Mouse (Mus musculus): ENCODE results near the gene Cdh22.

Cdh22 gene

DNA sequence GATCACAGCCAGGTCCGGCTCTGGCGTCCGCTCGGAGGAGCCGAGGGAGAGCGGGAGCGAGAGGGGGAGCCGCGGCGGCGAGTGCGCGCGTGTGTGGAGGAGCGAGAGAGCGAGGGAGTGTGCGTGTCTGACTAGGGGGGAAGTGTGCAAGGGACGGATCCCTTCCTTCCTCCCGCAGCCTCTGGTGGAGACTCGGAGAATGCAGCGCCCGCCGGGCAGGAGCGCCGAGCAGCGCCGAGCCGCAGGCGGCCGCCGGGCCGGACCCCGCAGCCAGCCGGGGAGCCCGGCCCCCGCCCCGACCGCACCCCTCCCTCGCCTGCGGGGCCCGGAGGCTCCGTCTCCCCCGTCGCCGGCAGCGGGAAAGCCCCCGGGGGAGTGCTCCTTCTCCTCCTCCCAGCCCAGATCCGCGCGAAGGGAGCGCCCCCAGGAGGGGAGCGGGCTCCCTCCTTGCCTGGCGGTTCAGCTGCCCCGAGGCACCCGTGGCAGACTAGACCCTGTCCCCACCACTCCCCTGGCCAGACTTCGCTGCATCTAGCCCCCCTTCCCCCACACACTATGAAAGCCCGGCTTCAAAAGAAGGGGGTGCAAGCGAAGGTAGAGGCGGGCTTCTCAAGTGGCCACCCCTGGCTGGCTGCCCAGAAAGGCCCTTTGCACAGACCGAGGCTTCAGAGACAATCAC, at the start of gene Cdh22:
Gene Cdh22 (minus strand): TSS at position 241 of the 679 bp plus-strand sequence.
- CTCF ChIA-PET: interaction anchor here in 3 of 4 experiments (0.5 to 1.3 kb wide), 11 partner anchors 12 to 222 kb away, joined by 3 to 12 read pairs (median 3); no protein-coding TSS in a partner anchor
- POLR2A ChIA-PET: interaction anchor here in 3 of 4 experiments (0.6 to 1.4 kb wide), 3 partner anchors 11 to 93 kb away, joined by 3 read pairs; no protein-coding TSS in a partner anchor

DNA sequence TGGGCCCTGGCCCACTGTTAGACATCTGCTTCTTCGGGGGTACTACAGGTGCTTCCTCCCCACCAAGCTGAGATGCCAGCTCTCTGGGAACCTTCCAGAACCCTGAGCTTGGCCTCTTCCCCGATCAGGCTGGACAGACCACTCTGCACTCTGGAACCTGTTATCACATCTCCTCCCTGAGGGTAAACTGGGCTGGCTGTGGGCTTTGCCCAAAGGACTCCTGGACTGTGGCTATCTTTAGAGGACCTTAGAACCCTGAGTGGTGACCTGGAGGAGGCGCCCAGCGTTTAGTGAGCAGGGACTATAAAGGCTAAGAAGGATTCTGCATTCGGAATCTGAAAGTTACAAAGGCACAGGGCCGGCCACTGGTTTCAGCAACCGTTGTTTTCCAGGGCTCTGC, 49.7 kb upstream of the Cdh22 start:
- ChIA-PET POLR2A (no interaction called here), CTCF (interaction anchor here in 1 of 4 experiments (0.5 kb wide), 1 partner anchor 731 kb away, joined by 3 read pairs; no protein-coding TSS in a partner anchor)

DNA sequence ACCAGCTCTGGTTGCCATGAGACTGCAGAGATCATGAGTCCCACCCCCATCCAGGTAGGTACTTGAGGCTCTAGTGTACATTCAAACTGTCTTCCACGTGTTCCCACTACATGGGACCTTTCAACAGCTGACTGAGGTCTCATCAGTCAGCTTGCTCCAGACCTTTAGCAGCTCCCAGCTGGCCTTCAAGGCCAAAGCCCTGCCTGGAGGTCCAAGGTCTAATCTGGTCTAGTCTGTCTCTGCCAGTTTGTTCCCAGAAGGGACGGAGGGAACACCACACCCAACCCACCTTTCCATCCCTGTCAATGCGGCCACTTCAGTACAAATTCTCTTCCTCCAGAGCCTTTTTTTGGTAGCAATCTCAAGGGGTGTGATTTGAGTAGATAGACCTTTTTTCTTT, 49.0 kb upstream of the Cdh22 start:
- ChIA-PET POLR2A (interaction anchor here in 3 of 4 experiments (0.5 to 2.0 kb wide), 6 partner anchors 12 to 652 kb away, joined by 3 to 6 read pairs (median 4); partner anchors contain the start of gene Trp53rka (in 1 of the 3)), CTCF (interaction anchor here in 1 of 4 experiments (0.6 kb wide), 1 partner anchor 171 kb away, joined by 3 read pairs; no protein-coding TSS in a partner anchor)

DNA sequence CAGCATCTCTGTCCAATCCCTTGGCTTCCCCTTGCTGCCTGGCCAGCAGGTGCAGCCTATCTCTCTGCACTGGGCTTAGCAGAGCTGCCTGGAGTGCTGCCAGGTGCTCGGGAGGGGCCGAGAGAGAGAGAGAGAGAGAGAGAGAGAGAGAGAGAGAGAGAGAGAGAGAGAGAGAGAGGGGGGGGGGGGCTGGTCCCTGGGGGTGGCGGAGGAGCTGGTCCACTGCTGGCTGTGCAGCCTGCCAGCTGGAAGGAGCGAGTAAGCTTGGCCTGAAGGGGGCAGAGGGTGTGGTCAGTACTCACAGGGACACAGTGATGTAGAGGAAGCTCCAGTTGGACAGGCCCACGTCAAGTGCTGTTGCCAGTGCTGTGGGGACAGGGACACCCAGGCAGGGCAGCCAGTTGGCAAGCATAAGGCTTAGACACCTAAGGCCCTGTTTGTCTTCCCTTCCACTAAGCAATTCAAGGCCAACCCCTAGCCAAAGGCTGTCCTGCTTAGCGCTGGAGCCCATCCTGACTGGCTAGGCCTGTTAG, 47.2 kb upstream of the Cdh22 start:
- CTCF ChIA-PET: interaction anchor here in 1 of 4 experiments (0.5 to 0.6 kb wide), 3 partner anchors 94 to 610 kb away, joined by 3 to 4 read pairs (median 3); no protein-coding TSS in a partner anchor
- POLR2A ChIA-PET: interaction anchor here in 1 of 4 experiments (0.8 to 2.0 kb wide), 2 partner anchors 26 to 220 kb away, joined by 4 to 6 read pairs; no protein-coding TSS in a partner anchor

DNA sequence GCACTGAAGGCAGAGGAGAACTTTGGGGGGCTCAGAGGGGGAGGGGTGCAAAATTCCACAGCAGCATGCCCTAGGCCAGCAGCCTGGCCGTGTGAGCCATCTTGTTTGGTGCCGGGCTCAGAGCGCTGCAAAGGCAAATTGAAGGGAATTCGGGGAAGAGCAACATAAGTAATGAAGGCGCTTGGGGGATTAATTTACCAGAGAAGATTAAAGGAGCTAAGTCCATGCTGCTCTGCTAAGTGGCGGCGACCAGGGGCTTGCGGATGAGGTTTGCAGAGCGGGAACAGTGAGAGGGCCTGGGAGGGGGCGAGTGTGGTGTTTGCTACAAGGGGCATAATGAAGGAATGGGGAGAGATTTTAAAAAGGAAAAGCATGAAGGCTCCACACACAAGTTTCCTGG, 44.7 kb upstream of the Cdh22 start:
- POLR2A ChIA-PET: interaction anchor here in 1 of 4 experiments (0.5 to 1.3 kb wide), 3 partner anchors 8 to 219 kb away, joined by 3 to 5 read pairs (median 4); partner anchors contain the start of gene Slc35c2
- CTCF ChIA-PET: no interaction called here

DNA sequence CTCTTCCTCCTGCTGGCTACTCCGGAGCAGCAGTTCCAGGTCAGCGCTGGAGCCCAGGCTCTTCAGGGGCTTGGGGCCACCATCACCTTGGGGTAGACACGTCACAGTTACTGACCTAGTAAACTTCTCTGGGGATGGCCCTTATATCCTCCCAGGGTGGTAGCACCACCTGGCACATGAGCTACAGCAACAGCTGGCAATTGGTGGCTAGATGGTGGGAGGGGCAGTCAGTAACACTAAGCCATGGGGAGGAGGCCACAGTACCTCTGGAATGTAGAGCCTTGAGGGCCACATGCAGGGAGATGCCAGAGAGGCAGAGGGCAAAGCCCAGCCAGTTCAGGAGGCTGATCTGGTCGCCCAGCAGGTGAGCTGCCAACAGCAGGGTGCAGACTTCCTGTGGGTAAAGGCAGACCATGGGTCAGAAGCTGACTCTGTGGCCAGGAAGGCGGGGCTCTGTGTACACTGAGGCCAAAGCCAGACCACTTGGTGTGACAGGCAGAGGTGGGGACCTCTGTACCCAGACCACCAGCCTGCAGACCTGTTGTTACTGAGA, 42.6 kb upstream of the Cdh22 start:
- ChIA-PET POLR2A (interaction anchor here in 2 of 4 experiments (0.7 to 1.5 kb wide), 2 partner anchors 10 to 181 kb away, joined by 3 read pairs; partner anchors contain the start of gene Slc35c2 (in 1 of the 2)), CTCF (interaction anchor here in 3 of 4 experiments (0.8 to 3.6 kb wide), 5 partner anchors 9 to 203 kb away, joined by 3 to 15 read pairs (median 10); no protein-coding TSS in a partner anchor)

DNA sequence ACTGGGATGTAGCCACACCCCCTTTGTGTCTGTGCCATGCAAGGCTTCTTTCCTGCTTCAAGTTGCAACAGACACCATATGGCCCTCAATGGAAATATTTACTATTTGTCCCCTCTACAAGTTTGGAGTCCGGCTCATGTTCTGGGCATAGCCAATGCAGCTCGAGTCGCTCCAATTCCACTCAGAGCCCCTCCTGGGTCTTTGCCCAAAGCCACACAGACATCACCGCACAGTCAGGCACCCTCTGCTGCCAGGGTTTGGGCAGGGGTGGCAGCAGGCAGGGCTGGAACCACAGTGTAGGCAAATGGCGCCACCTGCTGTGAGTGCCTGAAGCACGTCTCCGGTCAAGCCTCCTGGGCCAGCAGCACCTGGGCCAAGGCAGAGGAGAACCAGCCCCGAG, 41.2 kb upstream of the Cdh22 start:
- CTCF ChIA-PET: interaction anchor here in 3 of 4 experiments (0.7 to 3.6 kb wide), 6 partner anchors 15 to 211 kb away, joined by 3 to 15 read pairs (median 8); no protein-coding TSS in a partner anchor
- POLR2A ChIA-PET: interaction anchor here in 2 of 4 experiments (1.1 to 1.2 kb wide), 2 partner anchors 12 kb away, joined by 3 read pairs; partner anchors contain the start of gene Slc35c2 (in 2 of the 2)

DNA sequence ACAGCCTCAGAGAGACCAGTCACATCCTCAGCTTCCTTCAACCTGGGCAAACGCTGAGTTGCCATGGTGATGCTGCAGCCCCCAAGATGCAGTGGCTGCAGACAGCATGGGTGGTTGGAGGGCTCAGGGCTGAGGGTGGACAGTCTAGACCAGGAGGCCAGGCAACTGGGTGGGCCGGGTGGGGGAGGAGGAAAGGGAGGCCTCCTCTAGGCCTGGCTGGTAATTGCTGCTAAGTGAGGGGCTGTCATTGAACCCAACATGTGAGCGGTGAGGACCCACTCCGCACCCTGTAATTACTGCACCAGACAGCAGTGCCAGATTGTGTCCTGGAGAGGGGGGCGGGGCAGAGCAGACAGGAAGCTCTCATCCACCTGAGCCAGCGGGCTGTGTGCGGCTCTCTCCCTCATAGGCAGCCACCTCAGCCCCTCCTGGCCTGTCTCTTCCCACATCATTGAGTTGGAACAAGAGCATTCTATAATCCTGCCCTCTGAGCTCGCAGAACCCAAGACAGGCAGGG, 40.5 kb upstream of the Cdh22 start:
- ChIA-PET CTCF (interaction anchor here (0.6 to 3.6 kb wide), 7 partner anchors 15 to 212 kb away, joined by 3 to 15 read pairs (median 8); no protein-coding TSS in a partner anchor), POLR2A (interaction anchor here in 3 of 4 experiments (0.7 to 1.2 kb wide), 3 partner anchors 12 to 139 kb away, joined by 3 read pairs; partner anchors contain the start of gene Slc35c2 (in 2 of the 3))

DNA sequence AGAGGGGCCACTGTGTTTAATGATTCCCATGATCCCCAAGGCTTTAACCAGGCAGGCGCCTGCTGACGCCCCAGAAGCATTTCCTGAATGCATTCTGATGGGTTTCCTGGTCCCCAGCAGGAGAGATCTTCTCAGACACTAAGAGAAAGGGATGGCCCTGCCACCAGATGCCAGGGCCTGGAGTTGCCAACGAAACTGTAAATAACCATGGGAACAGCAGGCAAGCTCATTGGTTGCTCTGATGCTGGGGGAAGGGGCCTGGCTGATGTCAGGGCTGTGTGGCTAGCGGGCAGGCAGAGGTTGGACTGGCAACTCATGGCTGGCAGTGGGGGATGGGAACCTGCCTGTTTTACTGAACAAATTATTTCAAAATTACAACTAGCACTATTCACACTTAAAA, 38.9 kb upstream of the Cdh22 start:
- POLR2A ChIA-PET: no interaction called here
- CTCF ChIA-PET: interaction anchor here in 1 of 4 experiments (1.0 kb wide), 1 partner anchor 199 kb away, joined by 3 read pairs; no protein-coding TSS in a partner anchor

DNA sequence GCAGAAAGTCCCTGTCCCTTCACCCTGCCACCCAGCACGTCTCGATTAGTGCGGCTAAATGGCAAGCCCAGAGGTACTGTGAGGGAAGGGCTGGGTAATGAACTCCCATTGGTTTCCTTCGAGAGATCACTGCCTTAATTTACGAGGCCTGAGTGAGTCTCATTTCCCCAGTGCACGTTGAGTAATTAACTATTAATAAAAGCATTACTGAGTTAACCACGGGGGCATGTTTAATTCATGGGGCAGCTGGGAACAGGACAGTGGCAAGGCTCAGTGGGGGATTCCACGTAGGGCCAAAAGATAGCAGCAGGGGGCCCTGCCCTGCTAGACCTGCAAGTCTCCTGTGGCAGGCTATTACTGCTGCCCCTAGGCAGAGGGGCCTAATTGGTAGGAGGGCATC, 36.7 kb upstream of the Cdh22 start:
- POLR2A ChIA-PET: no interaction called here

DNA sequence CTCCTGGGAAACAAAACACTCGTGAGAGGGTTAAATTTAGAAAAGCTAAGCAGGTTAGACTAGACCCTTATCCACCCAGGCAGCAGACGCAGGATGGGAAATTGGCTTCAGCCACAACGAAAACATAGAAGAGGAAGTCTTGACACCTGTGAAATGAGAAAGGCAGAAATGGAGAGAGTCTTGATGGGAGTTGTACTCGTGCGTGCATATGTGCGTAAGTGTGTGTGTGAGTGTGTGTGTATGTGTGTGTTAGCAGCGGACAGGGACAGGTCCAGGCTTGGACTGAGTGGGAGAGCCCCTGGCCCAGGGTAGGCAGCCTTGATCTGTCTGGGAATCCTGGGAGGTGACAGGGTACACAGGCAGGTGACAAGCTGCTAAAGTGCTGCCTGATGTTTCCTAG, 36.2 kb upstream of the Cdh22 start:
- ChIA-PET POLR2A (no interaction called here), CTCF (interaction anchor here in 2 of 4 experiments (0.6 to 1.5 kb wide), 2 partner anchors 196 to 321 kb away, joined by 3 to 6 read pairs; no protein-coding TSS in a partner anchor)

More for the DNA sequence above, 36.7 kb upstream of the Cdh22 start:
- CTCF ChIA-PET: interaction anchor here in 2 of 4 experiments (0.8 to 1.5 kb wide), 2 partner anchors 41 to 197 kb away, joined by 3 to 6 read pairs; no protein-coding TSS in a partner anchor

DNA sequence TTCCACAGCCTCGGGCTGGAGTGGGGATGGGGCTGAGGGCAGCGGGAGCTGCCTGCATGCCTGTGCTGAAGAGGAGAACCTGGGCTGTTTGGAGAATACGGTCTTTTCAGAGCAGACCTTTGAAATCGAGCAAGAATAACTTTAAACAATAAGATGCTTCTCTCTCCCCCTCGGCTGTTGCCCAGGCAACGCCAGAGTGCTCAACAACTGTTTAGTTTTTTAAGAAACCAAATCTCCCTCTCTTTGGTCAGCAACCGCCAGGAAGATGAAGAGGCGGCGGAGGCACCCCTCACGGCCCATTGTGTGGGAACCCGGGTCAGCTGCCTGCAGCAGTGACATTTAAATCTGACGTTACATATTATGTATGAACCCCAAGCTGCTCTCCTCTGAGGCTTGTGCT, 32.1 kb upstream of the Cdh22 start:
- CTCF ChIA-PET: interaction anchor here in 1 of 4 experiments (0.9 kb wide), 1 partner anchor 192 kb away, joined by 3 read pairs; no protein-coding TSS in a partner anchor
- POLR2A ChIA-PET: no interaction called here

DNA sequence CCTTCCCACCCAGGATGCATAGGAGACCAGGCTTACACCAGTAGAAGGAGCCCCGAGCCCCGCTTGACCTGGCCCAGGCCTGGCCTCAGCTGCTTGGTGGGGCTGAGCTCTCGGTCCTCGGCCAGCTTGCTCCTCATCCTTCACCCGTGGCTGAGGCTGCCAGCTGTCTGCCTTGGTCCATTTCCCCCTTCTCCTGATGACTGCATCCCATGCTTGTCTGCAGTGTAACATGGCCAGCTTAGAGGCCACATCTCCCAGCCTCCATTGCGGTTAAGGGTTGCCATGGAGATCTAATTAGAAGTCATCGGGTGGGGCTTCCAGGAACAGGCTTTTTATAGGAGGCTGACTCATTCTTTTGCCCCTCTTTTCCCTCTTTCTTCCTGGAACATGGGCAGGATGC, 29.2 kb upstream of the Cdh22 start:
- ChIA-PET CTCF (no interaction called here), POLR2A (interaction anchor here in 1 of 4 experiments (0.5 kb wide), 1 partner anchor 280 kb away, joined by 4 read pairs; no protein-coding TSS in a partner anchor)

DNA sequence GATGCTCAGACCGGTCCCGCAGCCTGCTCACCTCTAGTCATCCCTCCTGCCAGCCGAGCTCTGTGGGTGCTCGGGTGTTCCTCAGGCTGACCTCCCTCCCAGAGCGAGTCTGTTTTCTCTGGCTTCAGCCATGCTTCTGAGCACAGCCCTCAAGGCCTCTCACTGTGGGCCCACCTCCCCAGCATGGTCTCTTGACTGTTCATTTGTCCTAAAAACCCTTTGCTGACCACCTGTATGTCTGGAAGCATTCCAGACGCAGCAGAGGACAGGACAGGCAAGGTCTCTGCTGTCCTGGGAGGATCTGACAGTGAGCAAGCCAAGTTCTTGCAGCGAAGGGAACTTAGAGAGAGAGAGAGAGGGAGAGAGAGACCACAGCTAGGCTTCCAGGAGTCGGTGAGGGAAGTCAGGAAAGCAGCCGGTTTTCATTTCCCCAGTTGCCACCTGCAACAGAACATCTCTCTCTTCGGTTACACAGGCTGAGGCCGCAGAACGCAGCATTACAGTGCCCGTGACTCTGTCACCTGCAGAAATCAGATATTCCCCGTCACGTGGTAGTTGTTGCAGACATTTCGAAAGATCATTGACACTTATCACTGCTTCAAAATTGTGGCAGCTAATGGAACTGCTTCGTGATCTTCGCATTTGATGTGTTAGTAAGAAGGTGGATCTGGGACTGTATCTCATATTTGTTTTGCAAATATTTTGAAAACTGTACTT, 27.8 kb upstream of the Cdh22 start:
- ChIA-PET CTCF (interaction anchor here in 3 of 4 experiments (0.6 to 1.0 kb wide), 3 partner anchors 187 to 226 kb away, joined by 3 to 4 read pairs (median 3); no protein-coding TSS in a partner anchor), POLR2A (interaction anchor here in 2 of 4 experiments (0.6 to 1.2 kb wide), 3 partner anchors 10 to 183 kb away, joined by 3 to 4 read pairs (median 3); partner anchors contain the start of gene Slc35c2 (in 1 of the 2))

DNA sequence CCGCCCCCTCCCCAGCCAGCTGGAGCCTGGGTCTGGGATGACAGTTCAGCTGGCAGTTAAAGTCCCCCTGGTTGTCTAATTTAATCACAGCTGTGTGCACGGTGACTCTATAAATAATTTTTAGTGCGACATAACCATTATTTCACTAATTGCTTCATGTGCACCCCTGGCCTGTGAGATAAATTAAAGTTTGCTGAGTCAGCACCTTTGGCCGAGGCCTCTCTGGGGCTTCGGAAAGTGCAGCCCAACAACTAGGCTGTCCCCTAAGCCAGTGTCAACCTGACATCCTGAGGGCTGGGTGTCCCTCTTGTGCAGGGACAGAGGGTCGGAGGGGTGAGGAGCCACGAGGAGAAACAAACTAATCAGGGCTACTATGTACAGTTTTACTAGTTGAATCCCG, 25.2 kb upstream of the Cdh22 start:
- CTCF ChIA-PET: interaction anchor here in 1 of 4 experiments (0.8 kb wide), 1 partner anchor 16 kb away, joined by 3 read pairs; no protein-coding TSS in a partner anchor
- POLR2A ChIA-PET: no interaction called here

DNA sequence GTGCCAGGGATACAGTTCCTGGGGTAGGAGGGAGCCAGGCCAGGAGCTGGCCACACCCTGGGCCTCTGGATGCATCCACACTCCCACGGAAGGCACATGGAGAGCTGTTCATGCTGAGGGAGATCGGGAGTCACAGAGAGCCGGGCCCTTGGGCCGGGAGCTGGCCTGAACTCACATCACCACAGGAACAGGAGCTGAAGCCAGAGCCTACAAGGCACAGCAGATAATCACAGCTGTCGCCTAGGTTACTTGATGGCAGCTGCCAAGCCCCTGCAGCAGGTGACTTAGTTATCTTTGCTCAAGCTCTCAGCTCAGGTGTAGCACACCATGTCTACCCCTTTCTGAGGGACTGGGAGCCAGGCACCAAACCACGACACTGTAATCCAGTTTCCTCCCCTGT, 23.7 kb upstream of the Cdh22 start:
- CTCF ChIA-PET: interaction anchor here in 2 of 4 experiments (0.6 to 1.5 kb wide), 3 partner anchors 79 to 183 kb away, joined by 3 to 4 read pairs (median 3); no protein-coding TSS in a partner anchor
- POLR2A ChIA-PET: no interaction called here

DNA sequence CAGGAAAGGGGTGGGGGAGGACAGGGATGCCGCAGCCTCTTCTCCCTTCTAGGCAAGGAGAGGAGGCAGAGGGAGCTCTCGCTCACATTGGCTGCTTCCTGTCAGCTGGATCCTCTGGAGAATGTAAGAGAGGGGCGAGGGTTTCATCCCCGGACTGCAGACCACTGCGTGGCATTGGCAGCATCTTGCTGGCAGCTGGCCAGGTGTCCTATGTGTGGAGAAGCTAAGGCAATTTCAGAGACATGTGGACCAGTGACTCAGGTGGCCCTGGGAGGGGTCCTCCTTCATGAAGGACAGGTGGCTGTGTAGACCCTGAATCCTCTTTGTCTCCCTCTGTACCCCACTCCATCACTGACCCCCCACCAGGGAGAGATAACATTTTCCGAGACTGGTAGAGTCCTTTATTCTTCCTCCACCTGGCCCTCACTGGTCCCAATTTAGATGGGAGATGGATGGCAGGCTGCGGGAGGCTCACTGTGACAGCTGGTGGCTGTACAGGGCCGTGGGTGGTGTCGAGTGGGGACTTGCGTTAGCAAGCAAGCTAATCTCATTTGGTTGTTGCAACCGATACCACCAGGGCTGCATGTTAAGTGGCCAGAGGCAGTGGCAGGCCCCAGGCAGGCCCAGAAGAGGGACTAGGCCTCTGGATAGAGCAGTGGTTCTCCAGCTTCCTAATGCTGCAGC, 22.6 kb upstream of the Cdh22 start:
- ChIA-PET POLR2A (interaction anchor here in 2 of 4 experiments (0.9 to 1.0 kb wide), 2 partner anchors 36 to 46 kb away, joined by 3 read pairs; no protein-coding TSS in a partner anchor), CTCF (interaction anchor here in 2 of 4 experiments (0.7 to 1.5 kb wide), 4 partner anchors 18 to 182 kb away, joined by 3 to 4 read pairs (median 3); no protein-coding TSS in a partner anchor)
